Mouse (Mus musculus): ENCODE data around the gene Map3k14. TPM values are rescaled to one million over a fixed set of nuclear protein-coding genes. Genes with fewer than 3 reads are reported as not detected.

Map3k14 gene
- total and polyA plus RNA-seq, 2 experiments from 2014 or later: 1.3 to 9.4 TPM

- Histone ChIP-seq H3K4me3 (ENCODE audit: low read depth, low read length) (no peak overlapping the region), H3K4me2 (ENCODE audit: low read depth, low read length) (no peak overlapping the region), H3K9ac (replicated peaks; ENCODE audit: low read depth, low read length) (no peak overlapping the region), H3K27me3 (ENCODE audit: control insufficient read depth, insufficient read depth, low read length) (no peaks in the 10 kb centered on the region), H3K27ac (ENCODE audit: low read depth) (no peak overlapping the region), H3K4me1 (ENCODE audit: control insufficient read depth, insufficient read depth) (0 out of 2 replicates have a peak, but pooled peaks cover 16% of the 10 kb centered on the region), H3K9me3 (replicated peaks; ENCODE audit: control insufficient read depth, low read length) (no peaks in the 10 kb centered on the region), H3K36me3 (replicated peaks; ENCODE audit: control insufficient read depth, insufficient read depth, low read length) (no peaks in the 10 kb centered on the region)
- ATAC-seq (ENCODE audit: insufficient read depth, low read depth): no peak
- no peak for DNase-seq (ENCODE audit: low spot score)
- 91% methylated on average over 8 of the region's 8 CpGs for WGBS
- TF ChIP-seq CTCF (IDR thresholded peaks at IDR 0.05; ENCODE audit: low read depth) (no peak), EP300 (IDR thresholded peaks at IDR 0.05; ENCODE audit: low read depth) (no peak)
Observed at GRCm38 (mm10) chr11:103178748-103179147, 88.5 kb downstream of the Map3k14 start.

GRCm38 (mm10) chr11:103177815-103178485 lies 89.3 kb downstream of the Map3k14 start:
- peak overlapping the region; percentile 60 for H3K27ac ChIP-seq (ENCODE audit: low read depth)

GRCm38 (mm10) chr11:103177216-103177615 lies 90.1 kb downstream of the Map3k14 start:
- H3K36me3 ChIP-seq (replicated peaks; ENCODE audit: control insufficient read depth, insufficient read depth, low read length): no peaks in the 10 kb centered on the region
- DNase-seq (ENCODE audit: low spot score): peak; percentile 75
- H3K4me3 ChIP-seq (ENCODE audit: low read depth, low read length): no peak overlapping the region
- no peaks in the 10 kb centered on the region for H3K27me3 ChIP-seq (ENCODE audit: control insufficient read depth, insufficient read depth, low read length)
- peak; percentile 70 for ATAC-seq (ENCODE audit: insufficient read depth, low read depth)
- WGBS: 40% methylated on average over 5 of the region's 5 CpGs
- H3K4me2 ChIP-seq (ENCODE audit: low read depth, low read length): no peak overlapping the region
- H3K27ac ChIP-seq (ENCODE audit: low read depth): peak overlapping the region; percentile 60
- H3K9ac ChIP-seq (replicated peaks; ENCODE audit: low read depth, low read length): no peak overlapping the region
- 0 out of 2 replicates have a peak, but pooled peaks cover 16% of the 10 kb centered on the region for H3K4me1 ChIP-seq (ENCODE audit: control insufficient read depth, insufficient read depth)
- TF ChIP-seq CTCF (IDR thresholded peaks at IDR 0.05; ENCODE audit: low read depth) (no peak), EP300 (IDR thresholded peaks at IDR 0.05; ENCODE audit: low read depth) (no peak)
- H3K9me3 ChIP-seq (replicated peaks; ENCODE audit: control insufficient read depth, low read length): no peaks in the 10 kb centered on the region

More at GRCm38 (mm10) chr11:103177815-103178485, 89.3 kb downstream of the Map3k14 start:
- H3K9me3 ChIP-seq (replicated peaks; ENCODE audit: control insufficient read depth, low read length): no peaks in the 10 kb centered on the region
- H3K4me2 ChIP-seq (ENCODE audit: low read depth, low read length): no peak overlapping the region
- no peak overlapping the region for H3K9ac ChIP-seq (replicated peaks; ENCODE audit: low read depth, low read length)
- no peak for DNase-seq (ENCODE audit: low spot score)
- H3K4me1 ChIP-seq (ENCODE audit: control insufficient read depth, insufficient read depth): 0 out of 2 replicates have a peak, but pooled peaks cover 16% of the 10 kb centered on the region
- ATAC-seq (ENCODE audit: insufficient read depth, low read depth): no peak
- TF ChIP-seq EP300 (IDR thresholded peaks at IDR 0.05; ENCODE audit: low read depth): no peak
- no peak for TF ChIP-seq CTCF (IDR thresholded peaks at IDR 0.05; ENCODE audit: low read depth)
- no peak overlapping the region for H3K4me3 ChIP-seq (ENCODE audit: low read depth, low read length)
- WGBS: 79% methylated on average over 15 of the region's 15 CpGs
- no peaks in the 10 kb centered on the region for H3K36me3 ChIP-seq (replicated peaks; ENCODE audit: control insufficient read depth, insufficient read depth, low read length)
- no peaks in the 10 kb centered on the region for H3K27me3 ChIP-seq (ENCODE audit: control insufficient read depth, insufficient read depth, low read length)

DNA sequence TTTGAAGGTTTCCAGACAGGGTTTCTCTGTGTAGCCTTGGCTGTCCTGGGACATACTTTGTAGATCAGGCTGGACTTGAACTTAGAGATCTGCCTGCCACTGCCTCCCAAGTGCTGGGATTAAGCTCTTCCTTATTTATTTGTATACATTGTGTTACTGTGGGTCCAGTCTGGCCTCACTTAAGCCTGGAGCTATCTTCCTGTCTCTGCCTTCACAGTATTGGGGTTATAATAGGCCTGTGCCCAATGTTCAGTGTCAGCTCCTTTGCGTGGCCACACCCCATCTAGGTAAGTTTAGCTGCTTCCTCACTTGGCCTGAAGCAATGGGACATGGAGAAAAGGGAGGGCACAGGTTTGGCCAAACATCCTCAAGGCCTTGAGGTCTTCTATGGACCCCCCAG lies 90.8 kb downstream of the Map3k14 start:
- TF ChIP-seq CTCF (IDR thresholded peaks at IDR 0.05; ENCODE audit: low read depth): no peak
- no peak for TF ChIP-seq EP300 (IDR thresholded peaks at IDR 0.05; ENCODE audit: low read depth)
- ATAC-seq (ENCODE audit: insufficient read depth, low read depth): no peak
- H3K9ac ChIP-seq (replicated peaks; ENCODE audit: low read depth, low read length): no peak overlapping the region
- no peaks in the 10 kb centered on the region for H3K9me3 ChIP-seq (replicated peaks; ENCODE audit: control insufficient read depth, low read length)
- H3K4me1 ChIP-seq (ENCODE audit: control insufficient read depth, insufficient read depth): 0 out of 2 replicates have a peak, but pooled peaks cover 16% of the 10 kb centered on the region
- no peak overlapping the region for H3K27ac ChIP-seq (ENCODE audit: low read depth)
- H3K4me2 ChIP-seq (ENCODE audit: low read depth, low read length): no peak overlapping the region
- H3K4me3 ChIP-seq (ENCODE audit: low read depth, low read length): no peak overlapping the region
- DNase-seq (ENCODE audit: low spot score): no peak
- no peaks in the 10 kb centered on the region for H3K36me3 ChIP-seq (replicated peaks; ENCODE audit: control insufficient read depth, insufficient read depth, low read length)
- WGBS: 76% methylated on average over 1 of the region's 1 CpGs
- H3K27me3 ChIP-seq (ENCODE audit: control insufficient read depth, insufficient read depth, low read length): peaks cover 5% of the 10 kb centered on the region

DNA sequence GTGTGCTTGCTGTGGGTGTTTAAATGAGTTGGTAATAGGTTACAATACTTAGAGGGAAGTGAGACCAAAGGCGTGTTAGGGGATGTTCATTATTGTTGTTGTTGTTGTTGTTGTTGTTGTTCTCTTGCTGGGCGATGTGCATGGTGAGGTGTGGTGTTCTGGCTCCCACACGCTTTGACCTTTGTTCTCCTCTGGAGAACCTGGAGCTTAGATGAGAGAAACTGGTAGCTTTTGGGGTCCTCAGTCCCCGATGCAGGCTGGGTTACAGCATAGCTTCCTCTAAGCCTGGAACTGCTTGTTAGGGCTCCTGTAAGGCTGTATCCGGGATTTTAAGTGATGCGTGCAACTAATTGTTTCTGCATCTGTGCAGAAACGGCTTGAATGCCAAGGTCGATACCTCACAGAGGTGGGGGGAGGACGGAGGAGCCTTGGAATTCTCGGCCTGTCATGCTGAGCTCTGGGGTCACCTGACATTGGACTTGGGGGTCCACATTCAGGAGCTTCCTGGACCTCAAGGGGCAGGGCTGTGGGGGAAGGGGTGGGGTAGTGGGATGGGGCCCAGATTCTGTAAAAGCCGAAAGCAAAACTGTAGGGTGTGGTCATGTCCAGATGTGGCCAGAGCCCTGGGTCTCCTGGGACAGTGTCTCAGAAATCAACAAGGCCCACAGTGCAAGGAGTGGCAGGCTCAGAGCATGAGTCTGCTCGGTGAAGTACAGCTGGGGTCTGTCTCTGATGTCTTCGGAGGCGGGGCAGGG lies 91.4 kb downstream of the Map3k14 start:
- WGBS: 68% methylated on average over 14 of the region's 14 CpGs

More for the DNA sequence above, 91.4 kb downstream of the Map3k14 start:
- H3K36me3 ChIP-seq (replicated peaks; ENCODE audit: control insufficient read depth, insufficient read depth, low read length): no peaks in the 10 kb centered on the region
- 0 out of 2 replicates have a peak, but pooled peaks cover 19% of the 10 kb centered on the region for H3K4me1 ChIP-seq (ENCODE audit: control insufficient read depth, insufficient read depth)
- H3K27me3 ChIP-seq (ENCODE audit: control insufficient read depth, insufficient read depth, low read length): peaks cover 11% of the 10 kb centered on the region
- H3K4me2 ChIP-seq (ENCODE audit: low read depth, low read length): 0 out of 2 replicates have a peak overlapping the region, but pooled peaks have one; percentile 20
- TF ChIP-seq CTCF (IDR thresholded peaks at IDR 0.05; ENCODE audit: low read depth) (no peak), EP300 (IDR thresholded peaks at IDR 0.05; ENCODE audit: low read depth) (no peak)
- 0 out of 2 replicates have a peak, but pooled peaks have one; percentile 20 for ATAC-seq (ENCODE audit: insufficient read depth, low read depth)
- no peak overlapping the region for H3K27ac ChIP-seq (ENCODE audit: low read depth)
- H3K9me3 ChIP-seq (replicated peaks; ENCODE audit: control insufficient read depth, low read length): no peaks in the 10 kb centered on the region
- H3K9ac ChIP-seq (replicated peaks; ENCODE audit: low read depth, low read length): no peak overlapping the region
- H3K4me3 ChIP-seq (ENCODE audit: low read depth, low read length): no peak overlapping the region
- DNase-seq (ENCODE audit: low spot score): no peak
